Mouse (Mus musculus): Measurements from ENCODE around the gene Plk5.

GRCm38 (mm10) chr10:80399973-80400703 lies 43.9 kb downstream of the Plk5 start:
- TF ChIP-seq POLR2A (IDR thresholded peaks at IDR 0.05; ENCODE audit: borderline replicate concordance, extremely low read depth, low read depth, low read length) (no peak), CTCF (IDR thresholded peaks at IDR 0.05; ENCODE audit: insufficient read depth, low read length) (no peak)

All from lung, adult 2 months (tissue).